Mouse (Mus musculus) bone marrow macrophage, adult 2 months (primary cell): ENCODE data around the gene Tspan18.

ENCODE experiments used
- CTCF ChIP-seq: IDR thresholded peaks from 2 replicates; pipeline ENCODE4 v1.5.1; 2012; ENCODE audit warnings: low read depth, mild to moderate bottlenecking, low read length, moderate library complexity
- POLR2A ChIP-seq: IDR thresholded peaks from 2 replicates; pipeline ENCODE4 v1.6.1; 2012; ENCODE audit warnings: mild to moderate bottlenecking, low read depth, low read length, borderline replicate concordance

DNA sequence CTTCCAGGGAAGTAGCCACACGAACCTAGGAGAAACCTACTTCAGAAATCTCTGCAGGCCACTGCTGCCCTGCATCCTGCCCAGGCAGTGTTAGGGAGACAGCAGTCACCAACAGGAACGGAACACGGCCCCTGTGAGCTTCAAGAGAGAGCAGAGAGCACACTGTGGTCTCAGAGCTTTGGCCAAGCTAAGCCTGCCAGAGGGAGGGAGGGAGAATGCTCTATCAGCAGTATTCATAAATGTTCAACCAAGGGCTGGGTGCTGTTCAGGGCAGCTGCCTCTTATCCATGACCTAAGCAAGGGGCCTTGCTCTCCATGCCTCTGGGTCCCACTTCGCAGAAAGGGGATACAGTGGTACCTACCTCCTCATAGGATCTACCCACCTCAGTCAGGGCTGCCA is 51.7 kb downstream of the Tspan18 start:
- TF ChIP-seq POLR2A (no peak), CTCF (no peak)
